Mouse (Mus musculus): ENCODE measurements at regions not wholly inside any gene's neighbourhood (a gene's known extent, or its start where the extent isn't known, plus 50 kb on each side); places are given as distances from the start of the nearest gene placed in this dataset.

DNA sequence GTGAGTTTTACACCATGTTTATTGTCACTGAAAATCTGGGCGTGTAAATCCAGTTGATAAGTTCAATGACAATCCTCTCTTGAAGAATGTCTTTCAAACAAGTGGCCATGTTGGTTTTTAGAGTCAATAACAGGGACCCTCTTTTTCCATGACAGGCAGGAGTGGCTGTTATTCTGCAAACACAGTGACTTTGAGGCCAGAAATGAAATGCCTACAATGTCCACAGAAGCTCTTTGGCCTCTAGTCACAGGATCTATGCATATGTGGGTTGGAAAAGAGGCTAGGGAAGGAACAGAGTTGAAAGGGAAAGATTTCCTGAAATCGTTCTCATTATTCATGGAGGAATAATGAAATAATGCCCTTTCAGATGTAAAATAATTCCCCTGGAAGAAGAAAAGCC is 101.9 kb upstream of the Hs3st1 start:
- H3K9ac ChIP-seq (ENCODE audit: low read depth, poor library complexity, severe bottlenecking) = no peak overlapping the region
- H3K4me1 ChIP-seq (ENCODE audit: control insufficient read depth, insufficient read depth, low read length) = no peaks in the 10 kb centered on the region
- no peak for TF ChIP-seq CTCF (IDR thresholded peaks at IDR 0.05; ENCODE audit: low read depth, low read length)
- TF ChIP-seq EP300 (IDR thresholded peaks at IDR 0.05; ENCODE audit: insufficient read depth, low read depth, low read length) = no peak
- no peak for TF ChIP-seq POLR2A (IDR thresholded peaks at IDR 0.05; ENCODE audit: insufficient read depth, low read length)
- H3K27ac ChIP-seq (ENCODE audit: insufficient read depth, low read length) = no peak overlapping the region
- no peaks in the 10 kb centered on the region for H3K9me3 ChIP-seq (replicated peaks; ENCODE audit: control insufficient read depth, insufficient read depth, low read length, poor library complexity, severe bottlenecking)
- H3K4me3 ChIP-seq (ENCODE audit: low read depth, low read length) = no peak overlapping the region
- no peaks in the 10 kb centered on the region for H3K36me3 ChIP-seq (ENCODE audit: control insufficient read depth, insufficient read depth, low read length, poor library complexity, severe bottlenecking)
- no peaks in the 10 kb centered on the region for H3K27me3 ChIP-seq (ENCODE audit: control insufficient read depth, insufficient read depth, low read length, poor library complexity, severe bottlenecking)

GRCm38 (mm10) chr5:39856616-39857156 is 101.4 kb upstream of the Hs3st1 start:
- no peaks in the 10 kb centered on the region for H3K9me3 ChIP-seq (replicated peaks; ENCODE audit: control insufficient read depth, insufficient read depth, low read length, poor library complexity, severe bottlenecking)
- H3K9ac ChIP-seq (ENCODE audit: low read depth, poor library complexity, severe bottlenecking) = no peak overlapping the region
- H3K36me3 ChIP-seq (ENCODE audit: control insufficient read depth, insufficient read depth, low read length, poor library complexity, severe bottlenecking) = no peaks in the 10 kb centered on the region
- no peaks in the 10 kb centered on the region for H3K4me1 ChIP-seq (ENCODE audit: control insufficient read depth, insufficient read depth, low read length)
- no peak for TF ChIP-seq EP300 (IDR thresholded peaks at IDR 0.05; ENCODE audit: insufficient read depth, low read depth, low read length)
- no peak for TF ChIP-seq POLR2A (IDR thresholded peaks at IDR 0.05; ENCODE audit: insufficient read depth, low read length)
- H3K27ac ChIP-seq (ENCODE audit: insufficient read depth, low read length) = no peak overlapping the region
- no peak overlapping the region for H3K4me3 ChIP-seq (ENCODE audit: low read depth, low read length)
- no peaks in the 10 kb centered on the region for H3K27me3 ChIP-seq (ENCODE audit: control insufficient read depth, insufficient read depth, low read length, poor library complexity, severe bottlenecking)

GRCm38 (mm10) chr5:39855685-39856615 is 100.7 kb upstream of the Hs3st1 start:
- H3K27ac ChIP-seq (ENCODE audit: insufficient read depth, low read length) = no peak overlapping the region
- H3K36me3 ChIP-seq (ENCODE audit: control insufficient read depth, insufficient read depth, low read length, poor library complexity, severe bottlenecking) = no peaks in the 10 kb centered on the region
- no peak overlapping the region for H3K9ac ChIP-seq (ENCODE audit: low read depth, poor library complexity, severe bottlenecking)
- no peaks in the 10 kb centered on the region for H3K4me1 ChIP-seq (ENCODE audit: control insufficient read depth, insufficient read depth, low read length)
- TF ChIP-seq CTCF (IDR thresholded peaks at IDR 0.05; ENCODE audit: low read depth, low read length) (no peak), POLR2A (IDR thresholded peaks at IDR 0.05; ENCODE audit: insufficient read depth, low read length) (no peak), EP300 (IDR thresholded peaks at IDR 0.05; ENCODE audit: insufficient read depth, low read depth, low read length) (no peak)
- H3K27me3 ChIP-seq (ENCODE audit: control insufficient read depth, insufficient read depth, low read length, poor library complexity, severe bottlenecking) = no peaks in the 10 kb centered on the region
- H3K9me3 ChIP-seq (replicated peaks; ENCODE audit: control insufficient read depth, insufficient read depth, low read length, poor library complexity, severe bottlenecking) = no peaks in the 10 kb centered on the region
- H3K4me3 ChIP-seq (ENCODE audit: low read depth, low read length) = no peak overlapping the region

DNA sequence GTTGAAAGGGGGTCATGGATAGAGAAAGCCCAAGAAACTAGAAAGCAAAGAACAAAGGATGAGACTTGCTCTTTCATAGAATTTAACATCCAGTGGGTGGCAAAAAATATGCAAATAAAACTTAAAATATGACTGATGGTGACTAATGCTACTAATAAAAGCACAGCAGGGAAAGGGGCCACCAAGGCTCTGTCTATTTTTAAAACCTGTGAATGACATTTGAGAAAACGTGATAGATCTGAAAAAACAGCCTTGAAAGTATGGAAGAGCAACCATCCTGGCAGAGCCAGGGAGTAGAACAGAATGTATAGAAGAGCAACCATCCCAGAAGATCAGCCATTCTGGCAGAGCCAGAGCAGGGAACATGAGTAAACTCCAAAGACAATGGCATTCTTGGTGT is 91.9 kb upstream of the Hs3st1 start:
- Histone ChIP-seq H3K9me3 (replicated peaks; ENCODE audit: control insufficient read depth, insufficient read depth, low read length, poor library complexity, severe bottlenecking) (no peaks in the 10 kb centered on the region), H3K4me3 (ENCODE audit: low read depth, low read length) (no peak overlapping the region), H3K27me3 (ENCODE audit: control insufficient read depth, insufficient read depth, low read length, poor library complexity, severe bottlenecking) (no peaks in the 10 kb centered on the region), H3K27ac (ENCODE audit: insufficient read depth, low read length) (no peak overlapping the region), H3K36me3 (ENCODE audit: control insufficient read depth, insufficient read depth, low read length, poor library complexity, severe bottlenecking) (no peaks in the 10 kb centered on the region), H3K9ac (ENCODE audit: low read depth, poor library complexity, severe bottlenecking) (no peak overlapping the region), H3K4me1 (ENCODE audit: control insufficient read depth, insufficient read depth, low read length) (no peaks in the 10 kb centered on the region)
- no peak for TF ChIP-seq EP300 (IDR thresholded peaks at IDR 0.05; ENCODE audit: insufficient read depth, low read depth, low read length)
- no peak for TF ChIP-seq POLR2A (IDR thresholded peaks at IDR 0.05; ENCODE audit: insufficient read depth, low read length)
- TF ChIP-seq CTCF (IDR thresholded peaks at IDR 0.05; ENCODE audit: low read depth, low read length) = no peak

DNA sequence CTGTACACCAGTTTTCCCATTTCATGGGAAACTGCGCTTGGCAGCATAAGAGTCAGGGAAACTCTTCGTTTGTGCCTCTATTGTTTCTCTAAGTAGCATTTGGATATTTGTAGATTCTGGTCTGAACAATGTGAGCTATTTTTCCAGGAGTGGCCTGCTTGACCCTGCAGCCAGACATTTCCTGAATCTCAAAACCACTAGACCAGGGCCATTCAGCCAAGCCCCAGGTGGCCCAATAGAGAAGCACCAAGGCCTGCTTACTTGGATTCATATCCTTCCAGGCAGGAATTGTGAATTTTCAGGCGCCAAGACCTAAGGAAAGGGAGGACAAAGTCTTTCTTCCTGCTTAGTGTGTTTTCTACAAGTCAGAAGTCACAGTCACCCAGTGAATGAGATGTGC is 85.9 kb upstream of the Hs3st1 start:
- H3K36me3 ChIP-seq (ENCODE audit: control insufficient read depth, insufficient read depth, low read length, poor library complexity, severe bottlenecking) = no peaks in the 10 kb centered on the region
- H3K27ac ChIP-seq (ENCODE audit: insufficient read depth, low read length) = no peak overlapping the region
- H3K9ac ChIP-seq (ENCODE audit: low read depth, poor library complexity, severe bottlenecking) = no peak overlapping the region
- no peaks in the 10 kb centered on the region for H3K4me1 ChIP-seq (ENCODE audit: control insufficient read depth, insufficient read depth, low read length)
- TF ChIP-seq POLR2A (IDR thresholded peaks at IDR 0.05; ENCODE audit: insufficient read depth, low read length) (no peak), CTCF (IDR thresholded peaks at IDR 0.05; ENCODE audit: low read depth, low read length) (no peak), EP300 (IDR thresholded peaks at IDR 0.05; ENCODE audit: insufficient read depth, low read depth, low read length) (no peak)
- no peaks in the 10 kb centered on the region for H3K9me3 ChIP-seq (replicated peaks; ENCODE audit: control insufficient read depth, insufficient read depth, low read length, poor library complexity, severe bottlenecking)
- no peaks in the 10 kb centered on the region for H3K27me3 ChIP-seq (ENCODE audit: control insufficient read depth, insufficient read depth, low read length, poor library complexity, severe bottlenecking)
- no peak overlapping the region for H3K4me3 ChIP-seq (ENCODE audit: low read depth, low read length)

DNA sequence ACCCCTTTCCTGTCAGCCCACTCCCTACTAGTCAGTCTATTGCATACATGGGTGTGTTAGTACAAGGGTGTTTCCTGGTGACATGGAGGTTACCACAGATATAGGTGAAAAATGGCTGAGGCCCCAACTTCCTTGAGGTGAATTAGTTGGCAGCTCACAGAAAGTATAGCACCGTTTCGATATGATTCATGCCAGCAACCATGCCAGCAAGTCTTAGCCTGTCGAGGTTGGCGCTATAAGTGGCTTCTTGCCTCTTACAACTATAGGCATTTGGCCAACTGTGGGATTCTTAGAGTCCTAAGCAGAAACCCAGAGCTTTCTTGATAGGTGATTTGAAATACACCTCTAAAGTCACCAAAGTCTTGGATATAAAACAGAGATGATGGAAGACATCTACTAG is 85.3 kb upstream of the Hs3st1 start:
- Histone ChIP-seq H3K9me3 (replicated peaks; ENCODE audit: control insufficient read depth, insufficient read depth, low read length, poor library complexity, severe bottlenecking) (no peaks in the 10 kb centered on the region), H3K4me1 (ENCODE audit: control insufficient read depth, insufficient read depth, low read length) (no peaks in the 10 kb centered on the region), H3K36me3 (ENCODE audit: control insufficient read depth, insufficient read depth, low read length, poor library complexity, severe bottlenecking) (no peaks in the 10 kb centered on the region), H3K27me3 (ENCODE audit: control insufficient read depth, insufficient read depth, low read length, poor library complexity, severe bottlenecking) (no peaks in the 10 kb centered on the region), H3K27ac (ENCODE audit: insufficient read depth, low read length) (no peak overlapping the region), H3K9ac (ENCODE audit: low read depth, poor library complexity, severe bottlenecking) (no peak overlapping the region), H3K4me3 (ENCODE audit: low read depth, low read length) (no peak overlapping the region)
- TF ChIP-seq CTCF (IDR thresholded peaks at IDR 0.05; ENCODE audit: low read depth, low read length) (no peak), POLR2A (IDR thresholded peaks at IDR 0.05; ENCODE audit: insufficient read depth, low read length) (no peak), EP300 (IDR thresholded peaks at IDR 0.05; ENCODE audit: insufficient read depth, low read depth, low read length) (no peak)

Measured in ES-Bruce4 (cell line).